Mouse (Mus musculus): ENCODE data around the gene Lmf2.

DNA sequence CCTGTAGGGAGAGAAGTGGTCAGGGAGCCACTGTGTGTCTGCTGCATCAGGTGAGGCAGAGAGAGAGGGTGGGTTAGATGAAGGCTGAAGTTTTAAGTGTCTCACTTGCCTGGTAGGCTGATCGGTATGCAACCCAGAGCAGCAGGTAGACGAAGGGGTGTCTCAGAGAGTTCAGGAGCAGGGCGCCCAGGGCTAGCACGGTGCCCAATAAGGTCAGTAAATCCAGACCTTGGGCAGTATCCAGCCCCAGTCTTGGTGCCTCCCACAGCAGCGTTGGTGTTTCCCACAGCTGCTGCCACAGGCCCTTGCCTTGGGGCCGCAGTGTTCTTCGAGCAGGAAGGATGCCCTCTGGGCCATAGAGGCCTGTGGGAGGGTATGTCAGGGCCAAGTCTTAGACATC lies 1.0 kb downstream of the Lmf2 start:
- no peak for TF ChIP-seq CTCF (IDR thresholded peaks at IDR 0.05; ENCODE audit: low read depth)
- no peak for TF ChIP-seq EP300 (IDR thresholded peaks at IDR 0.05; ENCODE audit: low read depth)
